Mouse (Mus musculus): ENCODE measurements around the gene Rbm25. TPM values are rescaled to one million over a fixed set of nuclear protein-coding genes. Genes with fewer than 3 reads are reported as not detected.

Gene Rbm25
- total RNA-seq, 2 experiments from 2014 or later: 310 to 447 TPM

DNA sequence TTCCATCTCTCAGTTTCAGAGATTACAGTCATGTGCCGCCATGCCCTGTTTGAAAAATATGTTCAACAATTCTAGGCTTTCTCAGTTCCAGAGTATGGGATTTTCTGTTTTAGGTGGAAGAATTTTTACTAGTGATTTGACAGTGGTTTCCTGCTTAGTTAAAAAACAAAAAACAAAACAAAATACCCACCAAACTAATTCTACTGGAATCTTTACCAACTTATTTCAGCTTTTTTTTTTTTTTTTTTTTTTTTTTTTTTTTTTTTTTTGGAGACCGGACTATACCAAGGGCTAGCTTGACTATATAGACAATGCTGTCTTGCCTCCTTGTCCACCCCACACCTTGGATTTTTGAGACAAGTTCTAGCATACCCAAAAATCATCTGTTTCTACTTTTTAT is 10.2 kb downstream of the Rbm25 start:
- no peak for ATAC-seq (replicated peaks; ENCODE audit: low FRiP score, low TSS enrichment, poor library complexity, severe bottlenecking)

DNA sequence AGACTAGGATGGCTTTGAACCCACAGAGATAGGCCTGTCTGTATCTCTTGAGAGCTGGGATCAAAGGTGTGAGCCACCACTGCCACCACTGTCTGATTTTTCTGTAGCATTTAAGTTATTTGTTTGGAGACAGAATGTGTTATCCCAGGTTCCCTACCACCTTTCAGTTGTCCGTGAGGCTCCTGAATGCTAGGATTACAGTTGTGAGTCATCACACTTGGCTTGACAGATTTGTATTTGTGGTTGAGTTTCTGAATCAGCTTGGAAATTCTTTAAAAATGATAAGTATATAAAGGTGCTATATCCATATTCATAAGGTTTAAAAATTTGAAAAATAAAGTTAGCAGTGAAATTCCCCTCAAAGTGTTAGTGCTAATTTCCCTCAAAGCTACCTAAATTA is 12.1 kb downstream of the Rbm25 start:
- no peak for ATAC-seq (replicated peaks; ENCODE audit: low FRiP score, low TSS enrichment, poor library complexity, severe bottlenecking)

GRCm38 (mm10) chr12:83650346-83650745 is 19.3 kb downstream of the Rbm25 start:
- ATAC-seq (replicated peaks; ENCODE audit: low FRiP score, low TSS enrichment, poor library complexity, severe bottlenecking): no peak

GRCm38 (mm10) chr12:83651414-83651813 is 20.4 kb downstream of the Rbm25 start:
- ATAC-seq (replicated peaks; ENCODE audit: low FRiP score, low TSS enrichment, poor library complexity, severe bottlenecking): no peak

DNA sequence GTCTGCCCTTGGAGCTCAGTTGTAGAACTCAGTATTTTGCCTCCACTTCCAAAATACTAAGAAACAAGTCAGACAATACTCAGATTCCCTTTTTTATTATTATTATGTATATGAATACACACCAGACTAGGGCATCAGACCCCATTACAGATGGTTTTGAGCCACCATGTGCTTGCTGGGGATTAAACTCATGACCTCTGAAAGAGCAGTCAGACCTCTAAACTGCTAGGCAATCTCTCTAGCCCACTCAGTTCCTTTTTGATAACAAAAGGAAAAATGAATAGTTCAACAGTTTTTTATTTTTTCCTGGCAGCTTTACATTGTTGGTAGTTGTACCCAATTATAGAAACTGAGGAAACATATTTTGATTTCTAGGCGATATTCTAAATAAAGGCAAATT is 54.4 kb downstream of the Rbm25 start:
- ATAC-seq (replicated peaks; ENCODE audit: low FRiP score, low TSS enrichment, poor library complexity, severe bottlenecking): no peak

DNA sequence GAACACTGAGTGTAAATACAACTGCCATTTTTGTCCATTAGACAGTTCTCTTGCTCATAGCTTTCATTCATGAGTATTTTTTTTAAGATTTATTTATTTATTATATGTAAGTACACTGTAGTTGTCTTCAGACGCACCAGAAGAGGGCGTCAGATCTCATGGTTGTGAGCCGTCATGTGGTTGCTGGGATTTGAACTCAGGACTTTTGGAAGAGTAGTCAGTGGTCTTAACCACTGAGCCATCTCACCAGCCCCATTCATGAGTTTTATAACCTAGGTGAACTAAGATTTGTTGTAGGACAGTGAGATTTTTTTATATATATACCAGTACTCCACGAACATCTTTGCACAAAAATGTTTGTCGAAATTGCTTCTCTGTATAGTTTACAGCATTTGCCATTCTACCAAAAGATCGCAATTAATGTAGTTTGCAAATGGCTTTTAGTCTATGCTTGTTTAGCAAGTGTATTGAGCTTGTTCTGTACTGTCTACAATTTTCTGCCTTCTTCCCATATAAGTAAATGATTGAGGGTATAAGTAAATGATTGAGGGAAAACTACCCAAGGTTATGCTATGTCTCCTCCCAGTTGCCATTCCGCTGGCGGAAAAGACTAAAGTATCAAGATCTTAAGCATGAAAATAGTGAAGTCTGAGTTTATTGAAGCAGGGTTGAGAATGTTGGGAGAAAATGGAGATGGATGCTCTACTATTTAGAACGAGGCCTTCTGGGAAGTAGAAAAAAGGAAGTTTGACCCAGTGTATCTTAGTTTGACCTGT is 55.7 kb downstream of the Rbm25 start:
- ATAC-seq (replicated peaks; ENCODE audit: low FRiP score, low TSS enrichment, poor library complexity, severe bottlenecking): no peak

- ATAC-seq (replicated peaks; ENCODE audit: low FRiP score, low TSS enrichment, poor library complexity, severe bottlenecking): peak; percentile 96
Measured at GRCm38 (mm10) chr12:83687934-83688315, 56.9 kb downstream of the Rbm25 start, which contains the start of gene Psen1. Gene Psen1, plus strand, starts transcription at chr12:83688152.

GRCm38 (mm10) chr12:83688316-83689086 is 57.5 kb downstream of the Rbm25 start:
- ATAC-seq (replicated peaks; ENCODE audit: low FRiP score, low TSS enrichment, poor library complexity, severe bottlenecking): peak; percentile 69

DNA sequence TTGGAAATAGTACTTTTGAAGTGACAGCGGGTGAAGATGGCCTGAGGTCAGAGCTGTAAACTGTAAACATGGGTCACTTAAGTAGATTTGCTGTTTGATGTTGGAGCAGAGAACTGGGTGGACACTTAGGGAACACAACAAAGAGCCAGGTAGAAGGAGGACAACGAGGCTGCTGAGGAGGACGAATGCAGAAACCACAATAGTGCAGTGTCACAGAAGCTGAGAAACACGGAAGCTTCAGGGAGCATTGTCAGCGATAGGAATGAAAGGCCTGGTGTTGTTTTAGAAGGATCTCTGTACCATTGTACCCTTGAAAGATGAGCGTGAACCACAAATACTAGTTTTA is 58.0 kb downstream of the Rbm25 start:
- ATAC-seq (replicated peaks; ENCODE audit: low FRiP score, low TSS enrichment, poor library complexity, severe bottlenecking): peak; percentile 14; the same call in 1 of the 2 replicates

GRCm38 (mm10) chr12:83694011-83694410 is 63.0 kb downstream of the Rbm25 start:
- no peak for ATAC-seq (replicated peaks; ENCODE audit: low FRiP score, low TSS enrichment, poor library complexity, severe bottlenecking)

- ATAC-seq (replicated peaks; ENCODE audit: low FRiP score, low TSS enrichment, poor library complexity, severe bottlenecking): no peak
Measured at GRCm38 (mm10) chr12:83694669-83695068, 63.6 kb downstream of the Rbm25 start.

- ATAC-seq (replicated peaks; ENCODE audit: low FRiP score, low TSS enrichment, poor library complexity, severe bottlenecking): no peak
Measured at GRCm38 (mm10) chr12:83698637-83699036, 67.6 kb downstream of the Rbm25 start.

GRCm38 (mm10) chr12:83701608-83702007 is 70.6 kb downstream of the Rbm25 start:
- no peak for ATAC-seq (replicated peaks; ENCODE audit: low FRiP score, low TSS enrichment, poor library complexity, severe bottlenecking)

- no peak for ATAC-seq (replicated peaks; ENCODE audit: low FRiP score, low TSS enrichment, poor library complexity, severe bottlenecking)
Measured at GRCm38 (mm10) chr12:83702796-83703195, 71.8 kb downstream of the Rbm25 start.

GRCm38 (mm10) chr12:83706951-83707350 is 75.9 kb downstream of the Rbm25 start:
- ATAC-seq (replicated peaks; ENCODE audit: low FRiP score, low TSS enrichment, poor library complexity, severe bottlenecking): no peak

DNA sequence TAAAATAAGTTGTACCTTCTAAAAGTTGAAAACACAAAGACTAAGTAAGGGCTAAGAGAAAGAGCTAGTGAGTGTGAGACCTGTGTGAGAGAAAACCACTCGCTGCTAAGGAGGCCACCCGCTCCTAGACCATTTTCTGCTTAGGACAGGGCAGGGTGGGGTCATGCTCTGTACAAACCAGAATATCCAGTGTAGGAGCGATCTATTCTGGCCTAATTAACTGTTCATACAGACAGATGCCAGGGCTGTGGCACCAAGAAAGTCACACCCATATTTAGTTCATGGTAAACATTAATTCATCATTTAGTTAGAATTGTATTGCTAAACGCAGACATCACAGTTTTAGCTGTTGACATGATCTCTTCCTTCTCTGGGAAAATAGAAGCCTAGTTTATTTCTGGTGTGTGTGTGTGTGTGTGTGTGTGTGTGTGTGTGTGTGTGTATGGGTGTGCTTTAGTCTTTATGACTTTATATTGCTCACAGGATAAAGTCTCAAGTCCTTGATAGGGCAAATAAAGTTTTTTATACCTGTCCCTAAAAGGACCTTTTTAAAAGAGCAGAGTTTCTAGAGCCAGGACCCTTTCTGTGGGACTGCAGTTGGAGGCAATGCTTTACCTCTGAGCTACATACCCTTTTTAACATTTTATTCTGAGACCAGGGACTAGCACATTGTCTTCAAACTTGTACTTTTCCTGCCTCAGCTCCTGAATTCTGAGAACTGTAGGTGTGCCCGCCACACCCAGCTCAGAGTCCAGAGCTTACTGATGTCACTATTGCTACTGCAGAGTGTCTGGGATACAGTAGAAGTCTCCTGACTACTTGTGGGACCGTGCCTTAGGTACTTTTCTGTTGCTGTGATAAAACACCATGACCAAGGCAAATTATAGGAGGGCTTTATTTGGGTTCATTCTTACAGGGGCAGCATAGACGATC is 77.4 kb downstream of the Rbm25 start:
- no peak for ATAC-seq (replicated peaks; ENCODE audit: low FRiP score, low TSS enrichment, poor library complexity, severe bottlenecking)

GRCm38 (mm10) chr12:83709934-83710333 is 78.9 kb downstream of the Rbm25 start:
- no peak for ATAC-seq (replicated peaks; ENCODE audit: low FRiP score, low TSS enrichment, poor library complexity, severe bottlenecking)

GRCm38 (mm10) chr12:83713749-83714148 is 82.7 kb downstream of the Rbm25 start:
- ATAC-seq (replicated peaks; ENCODE audit: low FRiP score, low TSS enrichment, poor library complexity, severe bottlenecking): 0 out of 2 replicates have a peak, but pooled peaks have one; percentile 52

GRCm38 (mm10) chr12:83716416-83717184 is 85.6 kb downstream of the Rbm25 start:
- no peak for ATAC-seq (replicated peaks; ENCODE audit: low FRiP score, low TSS enrichment, poor library complexity, severe bottlenecking)

All from megakaryocyte-erythroid progenitor cell, adult 5-6 weeks (primary cell).